Mouse (Mus musculus) kidney, embryonic 16.5 days (tissue): Measurements from ENCODE around the gene 2010003K11Rik. TPM values are rescaled to one million over a fixed set of nuclear protein-coding genes. Genes with fewer than 3 reads are reported as not detected.

Source experiments
- ATAC-seq: fragments of 200-750 bp; cut with Nextera tagmentation; 2 replicates; pipeline ENCODE4 v1.8.0; 2017; ENCODE audit warnings: moderate TSS enrichment; ENCODE audit not compliant: low FRiP score, low TSS enrichment
- H3K27ac ChIP-seq: fragments of 300-500 bp; sonication (generic); 2 replicates; pipeline ENCODE4 v1.5.1; 2014; ENCODE audit warnings: low read length
- H3K27me3 ChIP-seq: fragments of 300-500 bp; sonication (generic); 2 replicates; pipeline ENCODE4 v1.6.1; 2014; ENCODE audit warnings: low read length, control low read depth, mixed read lengths; ENCODE audit not compliant: insufficient read depth
- H3K36me3 ChIP-seq: fragments of 300-500 bp; sonication (generic); 2 replicates; pipeline ENCODE4 v1.6.1; 2014; ENCODE audit warnings: low read length, control low read depth, mixed read lengths; ENCODE audit not compliant: insufficient read depth
- H3K4me1 ChIP-seq: fragments of 300-500 bp; sonication (generic); 2 replicates; pipeline ENCODE4 v1.6.1; 2014; ENCODE audit warnings: low read length, control low read depth, mixed read lengths; ENCODE audit not compliant: insufficient read depth
- H3K4me2 ChIP-seq: fragments of 300-500 bp; sonication (generic); replicated peaks from 2 replicates; pipeline ENCODE4 v1.6.1; 2014; ENCODE audit warnings: low read depth, low read length
- H3K4me3 ChIP-seq: fragments of 300-500 bp; sonication (generic); 2 replicates; pipeline ENCODE4 v1.5.1; 2014; ENCODE audit warnings: mild to moderate bottlenecking, low read length
- H3K9ac ChIP-seq: fragments of 300-500 bp; sonication (generic); replicated peaks from 2 replicates; pipeline ENCODE4 v1.6.1; 2014; ENCODE audit warnings: low read length
- H3K9me3 ChIP-seq: fragments of 300-500 bp; sonication (generic); 2 replicates; pipeline ENCODE4 v1.6.1; 2016; ENCODE audit warnings: low read length, control low read depth
- WGBS: fragments of 180-500 bp; shearing (Covaris S2); extraction: QIAGEN DNeasy Blood & Tissue Kit; methylation state at CpG from one replicate; pipeline ENCODE4 v1.1.7; 2014; 5-methylcytosine and 5-hydroxymethylcytosine counted together
- polyA plus RNA-seq: library from polyadenylated mRNA; unstranded; fragments of >200 nt; fragmentation: Nextera tagmentation; extraction: Ambion mirVana; gene quantifications from 2 replicates; pipeline ENCODE4 v1.2.1, GENCODE M21; 2015

2010003K11Rik gene
- polyA plus RNA-seq, 1 experiment from 2014 or later = 0.22 TPM

GRCm38 (mm10) chr19:4449230-4449629, 49.2 kb downstream of the 2010003K11Rik start:
- no peak overlapping the region for H3K4me3 ChIP-seq
- ATAC-seq = no peak
- no peak overlapping the region for H3K4me2 ChIP-seq
- H3K4me1 ChIP-seq = peaks cover 27% of the 10 kb centered on the region
- no peaks in the 10 kb centered on the region for H3K27me3 ChIP-seq
- no peaks in the 10 kb centered on the region for H3K36me3 ChIP-seq
- no peak overlapping the region for H3K27ac ChIP-seq
- WGBS = 97% methylated on average over 9 of the region's 9 CpGs
- H3K9ac ChIP-seq = no peak overlapping the region
- no peaks in the 10 kb centered on the region for H3K9me3 ChIP-seq

DNA sequence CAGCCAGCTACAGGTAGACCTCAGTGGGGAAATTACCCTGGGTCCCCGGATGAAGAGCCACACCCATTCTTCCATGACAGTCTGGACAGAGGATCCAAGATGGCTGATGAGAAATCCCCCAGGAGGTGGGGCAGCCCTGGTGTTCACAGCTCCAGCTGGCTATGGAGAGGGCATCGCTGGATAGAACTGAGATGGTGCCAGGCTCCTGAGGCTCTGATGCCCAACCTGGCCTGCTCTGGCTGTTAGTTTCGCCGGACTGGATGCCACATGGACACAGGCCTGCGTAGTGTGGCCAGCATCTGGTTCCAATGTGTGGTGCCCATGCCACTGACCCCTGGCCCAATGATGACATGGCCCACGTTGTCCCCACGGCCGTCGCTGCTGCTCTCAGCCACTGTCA, 50.9 kb downstream of the 2010003K11Rik start:
- Histone ChIP-seq H3K4me3 (no peak overlapping the region), H3K4me2 (no peak overlapping the region), H3K9ac (no peak overlapping the region), H3K27me3 (no peaks in the 10 kb centered on the region), H3K36me3 (no peaks in the 10 kb centered on the region), H3K27ac (no peak overlapping the region), H3K4me1 (peaks cover 18% of the 10 kb centered on the region), H3K9me3 (no peaks in the 10 kb centered on the region)
- WGBS = 93% methylated on average over 9 of the region's 9 CpGs
- no peak for ATAC-seq

Other genes with a start within 250 kb of the 2010003K11Rik start
- 22.9 and 24.3 TPM in 2 replicates for gene Ssh3, start 229.4 kb downstream of the 2010003K11Rik start, polyA plus RNA-seq
- 7.4 and 9.0 TPM in 2 replicates for gene Ankrd13d, start 215.4 kb downstream of the 2010003K11Rik start, polyA plus RNA-seq
- gene Grk2, start 192.4 kb downstream of the 2010003K11Rik start, polyA plus RNA-seq = 15.9 and 20.0 TPM in 2 replicates
- gene Kdm2a, start 100.3 kb downstream of the 2010003K11Rik start, polyA plus RNA-seq = 47.5 and 56.2 TPM in 2 replicates
- 46.3 and 57.9 TPM in 2 replicates for gene Rhod, start 59.2 kb downstream of the 2010003K11Rik start, polyA plus RNA-seq
- gene Syt12, start 21.1 kb downstream of the 2010003K11Rik start, polyA plus RNA-seq = 2.8 and 3.8 TPM in 2 replicates
- 56.3 and 70.9 TPM in 2 replicates for gene Pcx, start 11.9 kb upstream of the 2010003K11Rik start, polyA plus RNA-seq
- 4.5 and 6.0 TPM in 2 replicates for gene Lrfn4, start 117.1 kb upstream of the 2010003K11Rik start, polyA plus RNA-seq
- 92.4 and 96.0 TPM in 2 replicates for gene Rce1, start 127.1 kb upstream of the 2010003K11Rik start, polyA plus RNA-seq
- 2.0 and 4.3 TPM in 2 replicates for gene Gm960, start 200.1 kb upstream of the 2010003K11Rik start, polyA plus RNA-seq
- 3.2 and 3.8 TPM in 2 replicates for gene Sptbn2, start 212.6 kb upstream of the 2010003K11Rik start, polyA plus RNA-seq